Mouse (Mus musculus): Measurements from ENCODE around the gene Zfp119b.

- TF ChIP-seq EP300 (IDR thresholded peaks at IDR 0.05) (no peak), CTCF (IDR thresholded peaks at IDR 0.05) (no peak)
Observed at GRCm38 (mm10) chr17:55967186-55967585, 17.9 kb upstream of the Zfp119b start.
